Mouse (Mus musculus) cerebellum, adult 11 months (tissue): ENCODE measurements around the gene Tet3.

Source experiments
- DNase-seq: peaks from one replicate; pipeline ENCODE4 v3.0.0; 2022

Gene Tet3

DNA sequence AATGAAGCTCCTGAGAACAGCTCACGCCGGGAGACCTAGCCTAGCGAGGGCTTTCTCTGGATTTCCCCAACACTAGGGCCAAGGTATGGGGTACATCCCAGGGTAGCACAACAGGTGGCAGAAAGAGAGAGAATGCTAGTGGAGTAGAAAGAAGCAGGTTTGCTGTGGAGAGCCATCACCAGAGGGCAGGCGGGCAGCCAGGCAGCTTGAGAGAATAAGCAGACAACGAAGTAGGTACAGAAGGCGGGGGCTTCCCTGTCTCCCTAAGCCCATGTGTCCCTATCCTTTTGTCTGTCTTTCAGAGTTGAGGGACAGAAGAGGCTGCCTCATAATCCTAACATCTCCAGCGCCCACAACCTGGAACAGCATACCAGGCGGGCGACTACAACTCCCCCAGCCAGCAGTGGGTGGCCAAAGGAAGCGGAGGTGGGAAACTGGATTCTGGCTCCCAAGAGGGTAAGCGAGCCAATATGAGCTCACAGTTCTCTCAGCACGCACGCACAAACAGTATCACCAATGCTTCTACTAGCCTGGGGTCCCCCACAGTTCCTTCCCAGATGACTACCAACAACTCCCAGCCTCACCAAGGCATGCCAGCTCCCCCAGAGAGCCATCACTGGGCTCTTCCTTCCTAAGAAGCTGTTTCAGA is 19.6 kb downstream of the Tet3 start:
- DNase-seq, result peak; percentile 35

DNA sequence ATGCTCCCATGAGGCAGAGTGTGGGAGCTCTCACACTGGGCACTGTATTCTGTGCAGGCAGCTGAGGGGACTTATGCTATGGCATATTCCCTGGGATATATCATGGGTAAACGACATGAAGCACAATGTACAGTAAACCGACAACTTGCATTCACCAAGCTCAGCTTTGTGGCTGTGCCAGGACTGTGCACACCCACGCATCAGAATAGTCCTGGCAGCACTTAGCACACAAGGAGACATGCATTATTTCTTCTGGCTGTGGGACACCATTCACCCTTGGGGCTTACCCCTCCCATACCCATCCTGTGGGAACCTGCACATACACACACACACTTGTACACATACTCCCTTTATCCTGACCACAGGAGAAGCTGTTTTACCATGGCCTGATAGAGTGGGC is 20.3 kb downstream of the Tet3 start:
- no peak for DNase-seq

DNA sequence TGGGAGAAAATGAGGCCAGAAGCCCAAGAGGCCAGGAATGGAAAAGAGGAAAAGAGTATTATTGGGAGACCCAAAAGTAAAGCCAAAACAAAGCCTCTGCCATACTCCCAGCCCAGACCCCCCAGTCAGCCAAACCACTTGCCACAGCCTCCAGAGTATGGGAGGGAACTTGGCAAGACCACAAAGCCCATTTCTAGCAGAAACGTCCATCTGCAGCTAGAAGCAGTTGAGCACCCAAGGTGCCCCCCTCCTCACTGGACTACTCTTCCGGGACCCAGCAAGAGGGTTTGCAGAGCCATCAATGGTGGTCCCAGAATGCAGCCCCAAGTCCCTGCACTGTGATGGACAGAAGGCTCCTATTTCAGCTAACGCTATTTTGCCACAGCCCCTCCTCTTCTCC is 21.1 kb downstream of the Tet3 start:
- DNase-seq, result no peak

DNA sequence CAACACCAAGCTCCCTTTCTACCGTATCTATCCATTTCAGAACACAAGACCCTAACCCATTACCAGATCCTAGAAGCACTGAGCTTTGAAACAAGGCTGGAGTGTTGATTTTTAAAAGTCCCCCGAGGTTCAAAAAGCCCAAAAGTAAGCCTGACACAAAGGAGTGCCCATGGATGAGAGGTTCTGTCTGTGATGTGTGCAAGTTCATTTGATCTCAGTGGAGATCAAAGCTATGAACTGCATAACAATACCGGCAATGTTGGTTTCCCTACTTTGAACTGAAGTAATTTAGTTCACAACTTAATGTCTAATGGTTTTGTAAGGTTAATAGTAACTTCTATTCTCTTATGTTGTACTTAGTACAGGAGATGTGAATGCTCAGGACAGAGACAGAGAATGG is 21.7 kb downstream of the Tet3 start:
- no peak for DNase-seq

GRCm38 (mm10) chr6:83436547-83436946 is 22.3 kb downstream of the Tet3 start:
- no peak for DNase-seq

DNA sequence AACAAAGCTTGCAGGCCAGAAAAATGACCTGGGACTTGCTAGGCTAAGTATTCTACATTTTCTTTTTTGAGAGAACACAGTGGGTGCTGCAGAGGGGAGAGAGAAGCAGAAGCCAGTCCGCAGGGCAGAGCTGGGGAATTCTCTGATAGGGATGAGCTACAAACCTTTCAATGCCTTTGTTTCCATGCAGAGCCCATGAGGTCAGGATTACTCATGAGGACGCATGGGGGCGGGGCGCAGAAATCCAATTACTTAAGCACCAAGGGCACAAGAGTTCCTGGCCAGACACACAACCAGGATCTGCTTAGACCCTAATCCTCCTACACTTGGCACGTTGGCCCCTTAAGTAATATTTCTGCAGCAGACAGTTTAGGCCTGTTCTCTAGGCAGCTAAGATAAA is 23.7 kb downstream of the Tet3 start:
- DNase-seq, result no peak

GRCm38 (mm10) chr6:83433546-83433945 is 25.3 kb downstream of the Tet3 start:
- no peak for DNase-seq

- DNase-seq, result no peak
These were observed 25.9 kb downstream of the Tet3 start for GRCm38 (mm10) chr6:83432966-83433365.

DNA sequence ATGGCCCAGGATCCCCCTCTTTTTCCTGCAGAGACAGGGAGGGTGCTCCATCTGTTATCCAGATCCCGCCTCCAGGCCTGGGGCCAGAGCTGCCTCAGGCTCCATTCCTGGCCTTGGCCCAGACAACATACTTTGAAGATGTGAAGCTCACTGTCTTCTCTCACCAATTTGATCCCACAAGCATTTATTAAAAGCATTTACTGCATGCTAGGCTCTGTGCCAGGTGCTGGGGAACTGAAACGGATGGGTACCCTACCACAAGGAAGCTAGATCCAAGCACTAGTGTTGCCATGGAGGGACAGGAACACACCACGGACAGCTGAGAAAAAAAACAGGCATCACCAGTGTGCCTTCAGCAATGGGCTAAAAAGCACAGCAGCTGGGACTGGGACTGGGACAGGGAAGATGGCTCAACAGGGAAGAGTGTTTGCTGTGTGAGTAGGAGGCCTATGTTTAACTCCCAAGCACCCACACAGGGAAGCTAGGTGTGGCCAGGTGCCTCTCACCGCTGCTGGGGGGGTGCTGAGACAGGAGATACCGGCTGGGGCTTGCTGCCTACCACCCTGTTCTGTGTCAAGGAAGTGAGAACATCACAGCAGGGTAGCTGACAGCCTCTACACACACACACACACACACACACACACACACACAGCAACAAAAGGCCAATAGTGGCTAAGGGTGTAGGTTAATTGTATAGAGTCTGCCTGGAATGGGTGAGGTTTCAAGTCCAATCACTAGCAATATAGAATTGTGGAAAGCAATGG is 30.7 kb downstream of the Tet3 start:
- DNase-seq, result peak; percentile 81

DNA sequence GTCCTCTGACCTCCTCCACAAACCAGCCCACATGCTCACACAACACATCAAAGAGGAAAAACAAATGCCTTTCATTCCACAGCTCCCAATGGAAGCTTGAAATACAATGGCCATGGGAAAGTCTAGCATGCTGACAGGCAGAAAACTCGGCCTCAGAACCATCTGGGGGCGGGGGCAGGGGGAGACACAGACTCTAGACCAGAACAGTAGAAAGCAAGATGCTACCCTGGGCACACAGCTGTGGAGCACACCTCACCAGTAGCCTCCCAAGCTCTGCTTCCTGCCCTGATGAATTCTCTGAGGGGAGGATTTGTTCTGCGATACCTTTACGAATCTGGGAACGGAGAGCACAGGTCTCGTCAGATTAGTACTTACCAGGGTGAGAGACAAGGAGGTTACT is 31.4 kb downstream of the Tet3 start:
- DNase-seq, result no peak

- DNase-seq, result peak; percentile 83
These were observed 32.3 kb downstream of the Tet3 start for GRCm38 (mm10) chr6:83426576-83426975.

- DNase-seq, result no peak
These were observed 34.9 kb downstream of the Tet3 start for GRCm38 (mm10) chr6:83424053-83424404.

DNA sequence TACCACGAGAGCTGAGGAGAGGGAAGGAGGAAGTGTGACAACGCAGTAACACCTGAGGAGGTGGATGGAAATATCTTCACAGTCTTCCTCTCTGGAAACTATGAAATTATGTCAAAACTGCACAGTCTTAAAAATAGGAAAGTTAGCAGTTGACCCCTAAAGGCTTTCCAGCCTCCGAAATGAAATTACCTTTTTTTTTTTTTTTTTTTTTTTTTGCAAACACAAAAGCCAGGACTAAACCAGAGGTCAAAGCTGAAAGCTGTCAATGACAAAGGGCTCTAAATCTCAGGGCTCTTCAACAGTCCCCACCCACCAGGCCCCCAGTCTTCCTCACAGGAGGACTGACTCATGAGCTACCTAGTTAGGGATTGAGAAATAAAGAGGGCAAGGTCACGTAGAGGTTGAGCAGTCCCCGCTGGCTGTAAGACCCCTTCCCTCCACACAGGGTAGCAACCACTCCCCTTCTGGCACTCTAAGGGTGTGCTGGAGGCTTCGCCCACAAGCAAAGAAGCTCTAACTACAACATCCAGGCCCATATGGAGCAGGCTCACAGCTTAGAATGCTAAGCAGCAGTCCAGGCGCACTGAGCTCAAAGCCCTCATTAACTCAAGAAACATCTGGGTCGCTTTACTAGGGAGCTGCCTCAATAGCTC is 35.4 kb downstream of the Tet3 start:
- DNase-seq, result no peak

DNA sequence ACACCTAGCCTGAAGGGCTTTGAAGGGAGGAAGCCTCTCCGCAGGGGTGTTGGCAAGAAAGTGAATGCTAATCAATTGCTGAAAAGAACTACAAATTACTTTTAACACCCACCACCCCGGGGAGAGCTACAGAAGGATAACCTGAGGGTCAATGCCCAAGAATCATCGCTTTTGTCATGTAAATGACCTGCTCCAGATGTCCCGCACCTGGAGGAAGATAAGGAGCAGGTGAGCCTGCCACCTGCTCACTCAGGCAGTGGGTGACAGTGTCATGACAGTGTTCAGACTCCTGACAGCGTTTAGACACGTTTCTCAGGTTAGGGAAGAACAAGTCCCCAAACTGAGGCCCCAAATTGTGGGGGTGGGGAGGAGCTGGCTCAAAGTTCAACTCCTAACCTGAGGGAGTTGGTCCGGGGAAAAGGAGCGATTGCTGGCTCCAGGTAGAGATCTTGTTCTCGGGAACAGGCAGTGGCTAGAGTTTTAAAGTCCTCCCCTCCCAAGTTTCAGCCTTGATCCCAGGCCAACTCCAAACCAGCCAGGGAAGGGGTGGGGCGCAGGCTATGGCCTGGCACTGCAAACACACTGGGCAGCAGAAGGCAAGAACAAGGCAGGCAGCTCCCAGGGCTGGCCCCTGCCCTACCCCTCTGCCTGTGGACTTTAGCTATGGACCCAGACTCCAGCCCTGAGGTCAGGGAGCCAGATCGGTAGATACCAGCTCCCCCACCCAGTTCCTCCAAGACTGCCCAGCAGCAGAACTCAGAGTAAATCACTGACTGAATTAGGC is 36.8 kb downstream of the Tet3 start:
- no peak for DNase-seq

GRCm38 (mm10) chr6:83419516-83419915 is 39.4 kb downstream of the Tet3 start:
- peak; percentile 43 for DNase-seq

- no peak for DNase-seq
These were observed 41.4 kb downstream of the Tet3 start for GRCm38 (mm10) chr6:83417531-83417930.

GRCm38 (mm10) chr6:83417104-83417502 is 41.8 kb downstream of the Tet3 start:
- no peak for DNase-seq

GRCm38 (mm10) chr6:83416261-83417103 is 42.4 kb downstream of the Tet3 start:
- no peak for DNase-seq

GRCm38 (mm10) chr6:83415356-83415940 is 43.4 kb downstream of the Tet3 start:
- no peak for DNase-seq

DNA sequence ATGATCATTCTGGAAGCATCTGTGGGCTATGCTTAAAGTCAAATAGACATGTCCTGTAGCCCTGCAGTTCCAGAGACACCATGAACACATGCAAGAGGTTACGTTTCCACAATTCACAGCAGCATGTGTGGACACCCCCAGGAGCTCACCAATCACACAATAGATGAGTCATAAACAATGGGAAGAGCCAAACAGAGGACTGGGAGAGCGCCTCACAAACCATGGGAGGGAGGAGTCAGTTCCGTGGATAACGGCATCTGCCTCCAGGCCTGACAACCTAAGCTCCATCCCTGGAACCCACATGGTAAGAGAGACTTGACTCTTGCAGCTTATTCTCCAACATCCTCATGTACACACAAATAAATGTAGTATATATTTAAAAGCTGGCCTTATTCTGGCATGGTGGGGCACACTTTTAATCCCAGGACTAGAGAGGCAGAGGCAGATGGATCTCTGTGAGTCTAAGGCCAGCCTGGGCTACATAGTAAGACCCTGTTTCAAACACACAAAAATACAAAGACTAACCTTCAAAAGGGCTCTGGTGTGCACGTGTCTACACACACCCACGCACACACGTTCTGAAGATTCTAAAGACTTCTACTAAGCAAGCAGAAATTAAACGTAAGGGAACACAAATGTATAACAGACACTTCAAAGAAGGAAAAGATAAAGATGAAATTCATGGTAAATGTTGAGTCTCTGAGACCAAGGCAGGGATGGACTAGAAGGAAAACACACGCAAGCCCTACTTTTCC is 44.1 kb downstream of the Tet3 start:
- DNase-seq, result no peak

- DNase-seq, result no peak
These were observed 45.2 kb downstream of the Tet3 start for GRCm38 (mm10) chr6:83413686-83414085.
